Mouse (Mus musculus): ENCODE results near the gene Sh3d19. TPM values are rescaled to one million over a fixed set of nuclear protein-coding genes. Genes with fewer than 3 reads are reported as not detected.

The Sh3d19 gene
- polyA plus RNA-seq, 2 experiments from 2014 or later = 1.5 to 2.8 TPM

- no peak for ATAC-seq
Measured at GRCm38 (mm10) chr3:86141886-86142262, 171.0 kb downstream of the Sh3d19 start.

GRCm38 (mm10) chr3:86142263-86142933 is 171.5 kb downstream of the Sh3d19 start, which contains the start of gene Rps3a1:
TSS of gene Rps3a1 (minus strand) at chr3:86142702.
- peak; percentile 94 for ATAC-seq

GRCm38 (mm10) chr3:86142934-86143317 is 172.0 kb downstream of the Sh3d19 start:
- peak; percentile 1 for ATAC-seq

- ATAC-seq = no peak
Measured at GRCm38 (mm10) chr3:86143343-86143742, 172.4 kb downstream of the Sh3d19 start.

GRCm38 (mm10) chr3:86149063-86149462 is 178.2 kb downstream of the Sh3d19 start:
- no peak for ATAC-seq

GRCm38 (mm10) chr3:86149521-86149920 is 178.6 kb downstream of the Sh3d19 start:
- no peak for ATAC-seq

GRCm38 (mm10) chr3:86168841-86169425 is 198.0 kb downstream of the Sh3d19 start:
- no peak for ATAC-seq

GRCm38 (mm10) chr3:86179714-86180113 is 208.8 kb downstream of the Sh3d19 start:
- no peak for ATAC-seq

Other genes with a start within 250 kb of the Sh3d19 start
- 1 to 10 TPM; 1.9 to 3.1 TPM for gene Fam160a1, start 153.8 kb upstream of the Sh3d19 start, polyA plus RNA-seq (2017; shearing (Covaris generic))
- 1 to 10 TPM in 1 of 2 experiments, under 1 TPM in 1; 0.54 to 1.3 TPM for gene Glt28d2, start 83.6 kb upstream of the Sh3d19 start, polyA plus RNA-seq (2017; shearing (Covaris generic))
- gene Gm37240, start 83.6 kb upstream of the Sh3d19 start, polyA plus RNA-seq (2017; shearing (Covaris generic)) = 1 to 10 TPM; 2.9 to 4.3 TPM
- not detected for gene Prss48, start 31.4 kb downstream of the Sh3d19 start, polyA plus RNA-seq (2017; shearing (Covaris generic))
- 1,000 to 10,000 TPM; 2,716 to 4,539 TPM for gene Rps3a1, start 171.6 kb downstream of the Sh3d19 start, polyA plus RNA-seq (2017; shearing (Covaris generic))